Mouse (Mus musculus): ENCODE measurements at regions not wholly inside any gene's neighbourhood (a gene's known extent, or its start where the extent isn't known, plus 50 kb on each side); places are given as distances from the start of the nearest gene placed in this dataset.

- 0 out of 2 replicates have a peak, but pooled peaks have one; percentile 41 for ATAC-seq (ENCODE audit: insufficient number of reproducible peaks, insufficient read depth, low FRiP score, low TSS enrichment)
- 2% methylated on average over 4 of the region's 4 CpGs for WGBS
- no peak overlapping the region for H3K4me3 ChIP-seq
- peaks cover 24% of the 10 kb centered on the region; the same call in 1 of the 2 replicates for H3K27me3 ChIP-seq
- H3K9me3 ChIP-seq, result no peaks in the 10 kb centered on the region
- no peak overlapping the region for H3K9ac ChIP-seq
- no peaks in the 10 kb centered on the region for H3K4me1 ChIP-seq
- H3K4me2 ChIP-seq (replicated peaks), result 0 out of 2 replicates have a peak overlapping the region, but pooled peaks have one; percentile 12
- H3K36me3 ChIP-seq, result no peaks in the 10 kb centered on the region
- no peak overlapping the region for H3K27ac ChIP-seq
These were observed 262.9 kb upstream of the Gm4791 start for GRCm38 (mm10) chr9:46735664-46736067.

- no peak for ATAC-seq (ENCODE audit: insufficient number of reproducible peaks, insufficient read depth, low FRiP score, low TSS enrichment)
- no peaks in the 10 kb centered on the region for H3K4me1 ChIP-seq
- H3K4me3 ChIP-seq, result no peak overlapping the region
- no peak overlapping the region for H3K27ac ChIP-seq
- H3K27me3 ChIP-seq, result no peaks in the 10 kb centered on the region
- 79% methylated on average over 5 of the region's 5 CpGs for WGBS
- no peaks in the 10 kb centered on the region for H3K36me3 ChIP-seq
- no peaks in the 10 kb centered on the region for H3K9me3 ChIP-seq
- H3K9ac ChIP-seq, result no peak overlapping the region
- no peak overlapping the region for H3K4me2 ChIP-seq (replicated peaks)
These were observed 270.1 kb upstream of the Gm4791 start for GRCm38 (mm10) chr9:46728465-46728864.

- Histone ChIP-seq H3K36me3 (no peaks in the 10 kb centered on the region), H3K9me3 (no peaks in the 10 kb centered on the region), H3K27ac (no peak overlapping the region), H3K27me3 (no peaks in the 10 kb centered on the region), H3K9ac (no peak overlapping the region), H3K4me1 (no peaks in the 10 kb centered on the region), H3K4me2 (replicated peaks) (no peak overlapping the region), H3K4me3 (no peak overlapping the region)
- ATAC-seq (ENCODE audit: insufficient number of reproducible peaks, insufficient read depth, low FRiP score, low TSS enrichment), result no peak
- WGBS, result 92% methylated on average over 5 of the region's 5 CpGs
These were observed 274.3 kb upstream of the Gm4791 start for GRCm38 (mm10) chr9:46724231-46724630.

- H3K9me3 ChIP-seq, result no peaks in the 10 kb centered on the region
- WGBS, result 86% methylated on average over 10 of the region's 10 CpGs
- H3K4me2 ChIP-seq (replicated peaks), result no peak overlapping the region
- H3K27ac ChIP-seq, result no peak overlapping the region
- H3K4me3 ChIP-seq, result no peak overlapping the region
- no peak for ATAC-seq (ENCODE audit: insufficient number of reproducible peaks, insufficient read depth, low FRiP score, low TSS enrichment)
- no peaks in the 10 kb centered on the region for H3K4me1 ChIP-seq
- no peak overlapping the region for H3K9ac ChIP-seq
- no peaks in the 10 kb centered on the region for H3K36me3 ChIP-seq
- no peaks in the 10 kb centered on the region for H3K27me3 ChIP-seq
These were observed 285.1 kb upstream of the Gm4791 start for GRCm38 (mm10) chr9:46713415-46713814.

GRCm38 (mm10) chr9:46704151-46704905, 294.2 kb upstream of the Gm4791 start:
- Histone ChIP-seq H3K9ac (no peak overlapping the region), H3K9me3 (no peaks in the 10 kb centered on the region), H3K36me3 (no peaks in the 10 kb centered on the region), H3K27ac (no peak overlapping the region), H3K4me1 (no peaks in the 10 kb centered on the region), H3K4me3 (no peak overlapping the region), H3K4me2 (replicated peaks) (no peak overlapping the region), H3K27me3 (peaks cover 10% of the 10 kb centered on the region; the same call in 1 of the 2 replicates)
- WGBS, result 73% methylated on average over 10 of the region's 10 CpGs
- no peak for ATAC-seq (ENCODE audit: insufficient number of reproducible peaks, insufficient read depth, low FRiP score, low TSS enrichment)

- no peak overlapping the region for H3K27ac ChIP-seq
- WGBS, result 57% methylated on average over 8 of the region's 8 CpGs
- H3K9me3 ChIP-seq, result no peaks in the 10 kb centered on the region
- no peaks in the 10 kb centered on the region for H3K36me3 ChIP-seq
- peaks cover 10% of the 10 kb centered on the region; the same call in 1 of the 2 replicates for H3K27me3 ChIP-seq
- ATAC-seq (ENCODE audit: insufficient number of reproducible peaks, insufficient read depth, low FRiP score, low TSS enrichment), result no peak
- no peak overlapping the region for H3K4me3 ChIP-seq
- no peak overlapping the region for H3K9ac ChIP-seq
- no peaks in the 10 kb centered on the region for H3K4me1 ChIP-seq
- H3K4me2 ChIP-seq (replicated peaks), result no peak overlapping the region
These were observed 294.9 kb upstream of the Gm4791 start for GRCm38 (mm10) chr9:46703674-46704073.

- no peak for ATAC-seq (ENCODE audit: insufficient number of reproducible peaks, insufficient read depth, low FRiP score, low TSS enrichment)
- no peak overlapping the region for H3K27ac ChIP-seq
These were observed 295.5 kb upstream of the Gm4791 start for GRCm38 (mm10) chr9:46702901-46703636.

GRCm38 (mm10) chr9:46702053-46702900, 296.3 kb upstream of the Gm4791 start:
- 37% methylated on average over 16 of the region's 16 CpGs for WGBS
- Histone ChIP-seq H3K27ac (no peak overlapping the region), H3K27me3 (peaks cover 10% of the 10 kb centered on the region; the same call in 1 of the 2 replicates), H3K9ac (no peak overlapping the region), H3K4me2 (replicated peaks) (no peak overlapping the region), H3K36me3 (no peaks in the 10 kb centered on the region), H3K9me3 (no peaks in the 10 kb centered on the region), H3K4me1 (no peaks in the 10 kb centered on the region), H3K4me3 (no peak overlapping the region)
- no peak for ATAC-seq (ENCODE audit: insufficient number of reproducible peaks, insufficient read depth, low FRiP score, low TSS enrichment)

More at GRCm38 (mm10) chr9:46702901-46703636, 295.5 kb upstream of the Gm4791 start:
- no peak overlapping the region for H3K4me3 ChIP-seq
- no peak overlapping the region for H3K4me2 ChIP-seq (replicated peaks)
- H3K36me3 ChIP-seq, result no peaks in the 10 kb centered on the region
- H3K27me3 ChIP-seq, result peaks cover 10% of the 10 kb centered on the region; the same call in 1 of the 2 replicates
- no peak overlapping the region for H3K9ac ChIP-seq
- no peaks in the 10 kb centered on the region for H3K9me3 ChIP-seq
- no peaks in the 10 kb centered on the region for H3K4me1 ChIP-seq
- 72% methylated on average over 13 of the region's 13 CpGs for WGBS

- Histone ChIP-seq H3K9me3 (no peaks in the 10 kb centered on the region), H3K9ac (no peak overlapping the region), H3K4me2 (replicated peaks) (no peak overlapping the region), H3K27ac (no peak overlapping the region), H3K36me3 (no peaks in the 10 kb centered on the region), H3K4me1 (no peaks in the 10 kb centered on the region), H3K27me3 (no peaks in the 10 kb centered on the region), H3K4me3 (no peak overlapping the region)
- ATAC-seq (ENCODE audit: insufficient number of reproducible peaks, insufficient read depth, low FRiP score, low TSS enrichment), result no peak
- 73% methylated on average over 2 of the region's 2 CpGs for WGBS
These were observed 302.4 kb upstream of the Gm4791 start for GRCm38 (mm10) chr9:46696171-46696570.

- 71% methylated on average over 5 of the region's 5 CpGs for WGBS
- H3K27me3 ChIP-seq, result 0 out of 2 replicates have a peak, but pooled peaks cover 3% of the 10 kb centered on the region
- H3K4me2 ChIP-seq (replicated peaks), result no peak overlapping the region
- H3K4me3 ChIP-seq, result no peak overlapping the region
- no peak overlapping the region for H3K9ac ChIP-seq
- no peaks in the 10 kb centered on the region for H3K9me3 ChIP-seq
- H3K27ac ChIP-seq, result no peak overlapping the region
- ATAC-seq (ENCODE audit: insufficient number of reproducible peaks, insufficient read depth, low FRiP score, low TSS enrichment), result no peak
- H3K4me1 ChIP-seq, result no peaks in the 10 kb centered on the region
- H3K36me3 ChIP-seq, result no peaks in the 10 kb centered on the region
These were observed 309.2 kb upstream of the Gm4791 start for GRCm38 (mm10) chr9:46689331-46689730.

GRCm38 (mm10) chr9:46684113-46684850, 314.3 kb upstream of the Gm4791 start:
- H3K4me3 ChIP-seq, result no peak overlapping the region
- H3K27me3 ChIP-seq, result no peaks in the 10 kb centered on the region
- 64% methylated on average over 15 of the region's 15 CpGs for WGBS
- ATAC-seq (ENCODE audit: insufficient number of reproducible peaks, insufficient read depth, low FRiP score, low TSS enrichment), result no peak
- H3K9ac ChIP-seq, result no peak overlapping the region
- H3K9me3 ChIP-seq, result no peaks in the 10 kb centered on the region
- no peak overlapping the region for H3K27ac ChIP-seq
- H3K36me3 ChIP-seq, result no peaks in the 10 kb centered on the region
- no peaks in the 10 kb centered on the region for H3K4me1 ChIP-seq
- H3K4me2 ChIP-seq (replicated peaks), result no peak overlapping the region
